Mouse (Mus musculus) cerebellum, postnatal 25 days (tissue): ENCODE results near the gene Adamts7.

Experiments used
- DNase-seq, 2 experiments: peaks; one replicate each; pipeline ENCODE4 v3.0.0; 2021; ENCODE audit warnings: mixed read lengths in 2 of 2

The Adamts7 gene

GRCm38 (mm10) chr9:90237232-90238062, 74.6 kb downstream of the Adamts7 start:
- DNase-seq: no peak

- no peak for DNase-seq
Observed at GRCm38 (mm10) chr9:90240560-90240959, 77.7 kb downstream of the Adamts7 start.

GRCm38 (mm10) chr9:90241041-90241440, 78.2 kb downstream of the Adamts7 start:
- DNase-seq: no peak

- DNase-seq: peak in 1 of 2 experiments; percentile 40
Observed at GRCm38 (mm10) chr9:90241618-90242017, 78.7 kb downstream of the Adamts7 start.

- peak; percentile 31 to 39 for DNase-seq
Observed at GRCm38 (mm10) chr9:90242291-90242690, 79.4 kb downstream of the Adamts7 start.

GRCm38 (mm10) chr9:90242855-90243254, 80.0 kb downstream of the Adamts7 start:
- DNase-seq: peak; percentile 32 to 40

- DNase-seq: no peak
Observed at GRCm38 (mm10) chr9:90244301-90245151, 81.7 kb downstream of the Adamts7 start.

- no peak for DNase-seq
Observed at GRCm38 (mm10) chr9:90245206-90245605, 82.3 kb downstream of the Adamts7 start.

- DNase-seq: no peak
Observed at GRCm38 (mm10) chr9:90245781-90246180, 82.9 kb downstream of the Adamts7 start.

- peak in 1 of 2 experiments; percentile 31 for DNase-seq
Observed at GRCm38 (mm10) chr9:90247316-90247715, 84.4 kb downstream of the Adamts7 start.

- no peak for DNase-seq
Observed at GRCm38 (mm10) chr9:90248326-90248725, 85.5 kb downstream of the Adamts7 start.

- DNase-seq: no peak
Observed at GRCm38 (mm10) chr9:90249036-90249435, 86.2 kb downstream of the Adamts7 start.

GRCm38 (mm10) chr9:90250141-90250775, 87.4 kb downstream of the Adamts7 start:
- no peak for DNase-seq

GRCm38 (mm10) chr9:90250964-90251750, 88.3 kb downstream of the Adamts7 start:
- no peak for DNase-seq

GRCm38 (mm10) chr9:90253181-90253580, 90.3 kb downstream of the Adamts7 start:
- DNase-seq: no peak

GRCm38 (mm10) chr9:90255844-90256405, 93.1 kb downstream of the Adamts7 start:
- no peak for DNase-seq

GRCm38 (mm10) chr9:90257220-90257619, 94.4 kb downstream of the Adamts7 start:
- no peak for DNase-seq
